Mouse (Mus musculus): ENCODE data around the gene Ankrd33.
A peak's percentile ranks its signal among the peaks of the same experiment; 100 is the strongest.

Ankrd33 gene

GRCm38 (mm10) chr15:101126876-101127544 is 11.5 kb downstream of the Ankrd33 start:
- DNase-seq, result no peak

DNA sequence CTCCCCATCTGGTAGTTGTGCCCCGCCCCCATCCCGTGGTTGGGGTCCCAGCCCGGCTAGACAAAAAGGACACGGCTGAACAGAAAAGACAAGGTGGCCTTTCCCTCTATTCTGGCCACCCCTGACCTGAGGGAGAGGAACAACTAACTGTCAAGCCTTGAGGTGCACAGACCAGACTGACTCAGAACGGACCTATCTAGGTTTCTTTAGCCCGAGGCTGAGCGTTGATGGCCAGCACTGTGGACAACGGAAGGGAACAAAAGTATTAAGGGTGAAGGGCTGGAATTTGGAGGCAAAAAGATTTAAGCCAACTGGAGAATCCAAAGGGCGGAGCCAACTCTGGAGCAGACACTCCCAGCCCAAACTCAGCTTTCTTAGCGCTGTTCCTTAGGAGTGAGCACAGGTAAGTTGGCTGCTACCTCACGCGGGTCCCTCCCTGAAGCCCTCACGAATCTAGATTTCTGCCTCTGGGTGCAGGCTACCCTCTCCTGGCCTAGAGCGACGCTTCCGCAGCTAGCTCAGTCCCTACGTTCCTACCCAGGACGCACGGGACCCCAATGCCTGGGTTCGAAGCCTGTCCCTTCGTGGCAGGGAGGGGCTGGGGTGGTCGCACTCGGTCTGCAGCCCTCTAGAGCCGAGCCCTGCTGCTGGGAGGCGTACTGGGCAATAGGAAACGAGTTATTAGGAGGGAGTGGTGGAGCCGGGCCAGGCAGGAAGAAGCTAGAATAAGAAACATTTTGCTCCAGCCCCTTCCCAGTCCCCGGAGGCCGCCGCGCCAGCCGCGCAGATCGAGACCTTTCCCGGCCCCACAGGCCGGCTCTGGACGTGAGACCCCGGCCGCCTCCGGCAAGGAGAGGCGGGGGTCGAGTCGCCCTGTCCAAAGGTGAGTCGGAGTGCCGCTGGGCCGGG is 12.9 kb downstream of the Ankrd33 start, which contains the start of gene Acvrl1:
Gene Acvrl1 (plus strand): TSS at position 342 of the 909 bp plus-strand sequence.
- no peak for DNase-seq

DNA sequence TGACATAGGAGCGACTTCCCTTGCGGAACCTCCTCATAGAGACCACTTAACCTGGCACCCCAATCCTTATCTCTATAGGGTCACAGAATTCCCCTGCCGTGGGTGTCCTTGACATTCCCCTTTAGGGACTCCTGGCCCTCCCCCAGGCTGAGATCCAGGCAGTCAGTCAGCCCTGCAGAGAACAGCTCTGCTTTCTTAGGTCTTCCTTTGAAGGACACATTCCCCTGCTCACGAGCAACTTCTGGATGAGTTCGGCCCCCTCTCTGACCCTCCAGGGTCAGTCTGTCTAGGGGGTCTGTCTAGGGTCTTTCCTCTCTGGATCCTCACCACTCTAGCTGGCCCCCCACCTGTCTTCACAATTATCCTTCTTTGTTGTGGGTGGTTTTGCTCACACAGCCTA is 13.9 kb downstream of the Ankrd33 start:
- no peak for DNase-seq

DNA sequence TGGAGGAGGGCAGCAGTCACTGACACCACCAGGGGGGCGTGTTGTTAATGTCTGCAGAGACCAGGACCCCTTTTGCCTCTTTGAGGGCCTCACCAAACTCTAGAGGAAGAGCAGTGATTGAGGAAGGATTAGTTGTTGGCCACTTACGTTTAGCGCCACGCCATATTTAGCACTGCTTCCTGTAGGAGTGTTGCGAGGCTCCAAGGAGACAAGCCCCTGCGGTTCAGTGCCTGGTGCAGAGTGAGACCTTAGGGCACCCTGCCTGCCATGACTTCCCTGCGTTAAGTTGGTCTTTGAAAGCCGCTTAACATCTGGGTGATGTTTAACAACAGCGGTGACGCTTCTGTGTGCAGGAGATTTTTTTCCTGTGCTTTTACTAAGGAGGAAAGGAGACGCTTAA is 15.9 kb downstream of the Ankrd33 start:
- no peak for DNase-seq

DNA sequence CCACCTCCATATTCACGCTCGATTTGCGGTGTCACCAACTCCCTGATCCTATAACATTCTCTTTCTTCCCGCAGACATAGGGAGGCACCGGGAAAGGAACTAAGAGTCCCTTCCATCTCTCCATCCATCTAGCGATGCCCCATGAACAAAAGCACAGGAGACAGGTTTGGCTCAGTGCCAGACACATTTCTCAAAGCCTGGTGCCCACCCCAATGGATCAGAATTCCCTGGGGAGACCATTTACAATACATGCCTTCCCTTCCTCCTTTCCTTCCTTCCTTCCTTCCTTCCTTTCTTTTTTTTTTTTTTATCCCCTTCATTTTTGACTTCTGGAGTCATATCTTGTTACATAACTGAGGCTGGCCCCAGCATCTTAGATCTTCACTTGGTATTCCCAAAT is 16.5 kb downstream of the Ankrd33 start:
- DNase-seq, result no peak

DNA sequence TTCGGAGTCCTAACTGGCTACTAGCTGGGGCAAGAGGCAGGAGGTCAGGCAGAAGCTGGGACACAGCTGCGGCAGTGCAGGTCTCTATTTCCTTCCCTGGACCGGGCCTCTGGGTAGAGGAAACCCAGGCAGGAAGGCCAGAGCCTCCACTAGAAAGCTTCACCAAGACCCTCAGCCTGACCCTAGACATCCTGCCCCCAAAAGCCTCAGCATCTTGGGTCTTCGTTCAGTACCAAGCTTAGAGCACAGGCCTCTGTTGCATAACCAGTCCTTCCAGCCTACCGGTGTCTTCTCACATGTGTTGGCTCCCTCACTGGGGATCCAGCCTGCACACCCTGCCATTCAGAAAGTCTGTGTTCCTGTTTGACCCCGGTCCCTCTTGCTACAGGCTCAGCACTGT is 17.2 kb downstream of the Ankrd33 start:
- no peak for DNase-seq

DNA sequence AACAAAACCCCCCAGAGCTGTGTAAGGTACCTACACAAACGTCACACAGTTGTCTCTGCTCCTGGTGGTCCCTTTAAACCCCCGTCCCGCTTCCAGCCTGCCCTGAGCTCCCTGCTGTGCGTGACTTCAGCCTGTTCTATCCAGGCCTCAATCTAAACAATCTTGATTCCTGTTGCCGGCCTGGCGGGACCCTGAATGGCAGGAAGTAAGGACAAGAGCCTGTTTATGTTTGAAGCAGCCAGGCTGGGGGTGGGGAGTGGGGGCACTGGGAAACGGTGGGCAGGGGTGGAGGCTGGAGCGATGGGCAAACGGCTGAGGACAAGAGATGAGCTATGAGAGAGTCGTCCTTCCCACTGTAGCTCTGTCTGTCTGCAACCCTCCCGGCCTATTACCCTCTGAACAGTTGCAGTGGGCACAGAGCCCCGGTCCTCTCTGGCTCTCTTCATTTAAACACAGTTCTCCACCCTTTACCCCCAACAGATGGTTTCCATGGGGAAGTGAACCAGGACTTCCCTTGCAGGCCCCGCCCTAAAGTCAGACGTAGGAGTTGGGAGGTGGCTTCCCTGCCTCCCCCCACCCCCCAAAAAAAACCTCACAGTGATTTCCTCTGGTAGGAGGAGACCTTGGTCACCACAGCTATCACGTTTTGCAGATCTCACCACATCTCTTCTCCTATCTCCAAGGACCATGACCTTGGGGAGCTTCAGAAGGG is 18.6 kb downstream of the Ankrd33 start:
- no peak for DNase-seq

GRCm38 (mm10) chr15:101135405-101135804 is 19.9 kb downstream of the Ankrd33 start:
- DNase-seq, result no peak

- DNase-seq, result no peak
These were observed 21.9 kb downstream of the Ankrd33 start for GRCm38 (mm10) chr15:101137455-101137854.

GRCm38 (mm10) chr15:101138675-101139074 is 23.1 kb downstream of the Ankrd33 start:
- no peak for DNase-seq

DNA sequence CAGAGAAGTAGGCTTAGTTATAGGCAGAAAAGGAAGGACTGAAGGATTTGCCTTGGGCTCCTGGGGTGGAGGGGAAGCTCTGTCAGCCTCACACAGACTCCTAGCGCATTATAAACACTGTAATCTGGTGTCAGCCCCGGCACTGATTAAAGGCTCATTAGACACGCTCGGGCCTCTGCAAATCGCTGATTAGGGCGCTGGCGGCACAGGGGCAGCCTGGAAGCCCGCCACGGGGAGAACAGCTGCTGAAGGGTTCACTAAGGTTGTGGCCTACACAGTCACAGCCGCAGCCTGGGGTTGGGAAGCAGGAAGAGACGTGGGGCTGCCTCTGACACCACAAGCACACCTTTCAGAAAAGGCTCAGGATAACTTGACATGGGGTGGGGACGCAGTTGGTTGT is 24.3 kb downstream of the Ankrd33 start:
- no peak for DNase-seq

- DNase-seq, result no peak
These were observed 25.0 kb downstream of the Ankrd33 start for GRCm38 (mm10) chr15:101140587-101140986.

- DNase-seq, result no peak
These were observed 25.5 kb downstream of the Ankrd33 start for GRCm38 (mm10) chr15:101141061-101141541.

GRCm38 (mm10) chr15:101142672-101143071 is 27.1 kb downstream of the Ankrd33 start:
- no peak for DNase-seq

DNA sequence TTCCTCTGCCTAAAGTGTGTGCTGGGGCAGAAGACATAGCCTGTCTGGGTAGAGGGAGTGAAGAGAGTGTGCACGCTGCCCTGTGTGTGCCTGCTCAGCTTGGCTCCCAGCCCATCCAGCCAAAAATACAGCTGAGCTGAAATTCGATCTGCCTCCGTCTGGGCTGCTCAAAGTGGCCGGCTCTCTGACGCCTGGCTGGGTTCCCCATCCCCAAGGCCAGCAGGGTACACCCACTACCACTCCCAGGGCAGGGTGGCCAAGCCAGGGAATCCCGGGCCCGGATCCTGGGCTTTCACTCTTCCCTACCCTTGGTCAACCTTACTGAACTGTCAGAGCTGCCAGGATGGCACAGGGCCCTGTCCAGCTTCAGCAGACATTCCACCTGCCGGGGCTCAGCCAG is 27.9 kb downstream of the Ankrd33 start:
- DNase-seq, result no peak

DNA sequence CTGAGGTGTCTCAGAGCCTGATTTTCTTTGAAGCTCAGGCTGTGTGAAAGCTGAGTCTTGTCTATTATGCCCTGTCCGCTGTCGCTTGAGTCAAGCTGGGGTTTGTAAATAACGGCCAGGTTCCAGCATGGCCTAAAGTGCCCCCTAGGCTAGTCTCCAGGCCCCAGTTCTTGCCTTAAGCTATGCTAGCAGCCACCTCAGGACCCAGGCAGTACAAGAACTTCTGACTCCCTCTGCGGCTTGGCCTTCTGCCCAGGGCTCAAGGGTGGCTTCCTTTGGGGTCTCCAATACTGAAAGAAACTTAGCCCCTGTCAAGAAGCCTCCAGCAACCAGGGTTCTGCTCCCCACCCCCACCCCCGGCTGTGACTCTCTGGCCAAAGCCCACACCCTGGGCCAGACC is 28.6 kb downstream of the Ankrd33 start:
- no peak for DNase-seq

DNA sequence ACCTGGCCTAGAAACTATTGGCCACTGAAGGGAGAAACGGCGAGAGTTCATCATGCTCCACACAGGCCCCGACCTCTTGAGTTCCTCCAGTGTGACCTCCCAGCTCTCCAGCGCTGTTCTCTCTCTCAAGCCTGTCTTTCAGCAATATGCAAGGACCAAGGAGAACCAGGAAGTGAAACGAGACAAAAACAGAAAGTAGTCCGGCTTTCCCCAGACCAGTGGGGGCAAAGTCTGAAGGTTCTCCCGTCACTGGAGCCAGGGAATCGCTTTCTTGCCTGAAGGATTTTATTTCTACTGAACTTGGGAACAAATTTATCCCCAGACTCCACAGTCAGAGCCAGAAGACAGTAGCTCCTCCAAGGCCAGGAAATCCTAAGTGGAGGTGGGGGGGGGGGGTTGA is 29.2 kb downstream of the Ankrd33 start:
- no peak for DNase-seq

- peak; percentile 92 for DNase-seq
These were observed 30.0 kb downstream of the Ankrd33 start for GRCm38 (mm10) chr15:101145424-101146099.

GRCm38 (mm10) chr15:101146100-101146965 is 30.8 kb downstream of the Ankrd33 start:
- no peak for DNase-seq

DNA sequence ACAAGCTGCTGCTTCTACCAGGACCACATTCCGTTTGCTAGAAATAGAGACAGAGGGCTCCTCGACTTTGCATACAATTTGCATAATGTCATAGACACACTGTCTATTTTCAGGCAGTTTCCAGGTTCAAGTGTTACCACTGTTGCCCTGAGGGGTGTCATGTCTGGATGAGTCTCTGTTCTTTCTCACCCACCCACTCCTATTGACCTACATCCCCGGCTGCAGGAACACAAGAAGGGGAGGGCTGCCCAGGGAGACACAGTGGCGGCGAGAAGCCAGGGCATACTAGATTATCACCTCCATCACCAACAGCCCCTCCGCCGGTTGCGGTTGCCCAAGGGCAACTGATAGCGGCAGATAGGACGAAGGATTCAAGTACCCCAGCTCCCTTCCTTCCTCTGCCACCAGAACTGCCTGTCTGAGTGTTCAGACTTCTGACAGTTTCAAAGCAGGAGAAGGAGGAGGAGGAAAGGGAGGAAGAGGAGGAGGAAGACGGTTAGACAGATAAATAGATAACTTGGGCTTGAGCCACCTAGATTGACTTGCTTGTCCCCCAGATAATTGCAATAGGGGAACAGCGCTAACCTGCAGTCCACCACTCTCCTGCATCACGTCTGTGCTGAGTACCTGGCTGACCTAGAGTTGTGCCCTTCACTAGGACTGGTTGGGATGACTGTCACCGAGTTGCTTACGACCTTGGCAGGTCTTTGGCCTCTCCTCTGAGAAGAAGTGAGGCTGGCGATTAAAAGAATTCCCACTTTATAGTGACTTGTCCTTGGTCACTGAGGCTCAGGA is 31.8 kb downstream of the Ankrd33 start:
- DNase-seq, result no peak

DNA sequence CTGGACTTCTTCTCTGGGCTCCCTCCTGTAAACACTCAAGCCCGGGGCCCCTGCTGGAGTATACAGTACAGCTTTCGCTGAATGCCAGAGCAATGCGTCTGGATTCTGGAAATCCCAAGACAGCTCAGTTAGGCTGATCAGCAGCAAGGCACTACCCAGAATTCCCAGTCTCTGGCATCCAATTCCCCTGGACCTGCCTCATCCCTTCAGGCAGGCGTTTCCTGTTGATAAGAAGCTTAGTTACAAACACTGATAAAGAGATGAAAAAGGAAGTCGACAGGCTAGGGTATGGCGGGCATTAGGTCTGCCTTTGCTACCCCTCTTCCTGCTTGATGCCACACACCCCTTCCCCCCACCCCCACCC is 32.3 kb downstream of the Ankrd33 start:
- DNase-seq, result no peak

All from cerebellum, adult 9-11 months (tissue).